Mouse (Mus musculus): ENCODE results near the gene P4ha1. TPM values are rescaled to one million over a fixed set of nuclear protein-coding genes. Genes with fewer than 3 reads are reported as not detected.
"Not testable (repeated sequence)": the region's sequence is repeated elsewhere in the genome, so short reads cannot be mapped to it uniquely, and the experiment has no call there.

P4ha1 gene
- polyA plus RNA-seq, 1 experiment: 46.3 TPM

GRCm38 (mm10) chr10:59292558-59292957 is 30.5 kb upstream of the P4ha1 start:
- H3K27ac ChIP-seq (ENCODE audit: insufficient read depth, low read length): no peak overlapping the region
- no peak overlapping the region for H3K4me3 ChIP-seq (ENCODE audit: low read depth, low read length)
- no peaks in the 10 kb centered on the region for H3K36me3 ChIP-seq (ENCODE audit: control insufficient read depth, insufficient read depth, low read length, poor library complexity, severe bottlenecking)
- H3K27me3 ChIP-seq (ENCODE audit: control insufficient read depth, insufficient read depth, low read length, poor library complexity, severe bottlenecking): no peaks in the 10 kb centered on the region
- TF ChIP-seq CTCF (IDR thresholded peaks at IDR 0.05; ENCODE audit: low read depth, low read length): no peak
- no peak for TF ChIP-seq POLR2A (IDR thresholded peaks at IDR 0.05; ENCODE audit: insufficient read depth, low read length)
- TF ChIP-seq EP300 (IDR thresholded peaks at IDR 0.05; ENCODE audit: insufficient read depth, low read depth, low read length): no peak
- H3K9ac ChIP-seq (ENCODE audit: low read depth, poor library complexity, severe bottlenecking): no peak overlapping the region
- H3K9me3 ChIP-seq (replicated peaks; ENCODE audit: control insufficient read depth, insufficient read depth, low read length, poor library complexity, severe bottlenecking): no peaks in the 10 kb centered on the region
- no peaks in the 10 kb centered on the region for H3K4me1 ChIP-seq (ENCODE audit: control insufficient read depth, insufficient read depth, low read length)

- no peak overlapping the region for H3K9ac ChIP-seq (ENCODE audit: low read depth, poor library complexity, severe bottlenecking)
- H3K9me3 ChIP-seq (replicated peaks; ENCODE audit: control insufficient read depth, insufficient read depth, low read length, poor library complexity, severe bottlenecking): no peaks in the 10 kb centered on the region
- H3K27me3 ChIP-seq (ENCODE audit: control insufficient read depth, insufficient read depth, low read length, poor library complexity, severe bottlenecking): no peaks in the 10 kb centered on the region
- no peaks in the 10 kb centered on the region for H3K36me3 ChIP-seq (ENCODE audit: control insufficient read depth, insufficient read depth, low read length, poor library complexity, severe bottlenecking)
- H3K4me3 ChIP-seq (ENCODE audit: low read depth, low read length): no peak overlapping the region
- no peak for TF ChIP-seq CTCF (IDR thresholded peaks at IDR 0.05; ENCODE audit: low read depth, low read length)
- TF ChIP-seq EP300 (IDR thresholded peaks at IDR 0.05; ENCODE audit: insufficient read depth, low read depth, low read length): no peak
- no peak for TF ChIP-seq POLR2A (IDR thresholded peaks at IDR 0.05; ENCODE audit: insufficient read depth, low read length)
- no peaks in the 10 kb centered on the region for H3K4me1 ChIP-seq (ENCODE audit: control insufficient read depth, insufficient read depth, low read length)
- H3K27ac ChIP-seq (ENCODE audit: insufficient read depth, low read length): no peak overlapping the region
These were observed 27.8 kb upstream of the P4ha1 start for GRCm38 (mm10) chr10:59295241-59295811.

- no peak for TF ChIP-seq EP300 (IDR thresholded peaks at IDR 0.05; ENCODE audit: insufficient read depth, low read depth, low read length)
- no peaks in the 10 kb centered on the region for H3K9me3 ChIP-seq (replicated peaks; ENCODE audit: control insufficient read depth, insufficient read depth, low read length, poor library complexity, severe bottlenecking)
- no peaks in the 10 kb centered on the region for H3K4me1 ChIP-seq (ENCODE audit: control insufficient read depth, insufficient read depth, low read length)
- H3K9ac ChIP-seq (ENCODE audit: low read depth, poor library complexity, severe bottlenecking): no peak overlapping the region
- H3K27me3 ChIP-seq (ENCODE audit: control insufficient read depth, insufficient read depth, low read length, poor library complexity, severe bottlenecking): no peaks in the 10 kb centered on the region
- no peaks in the 10 kb centered on the region for H3K36me3 ChIP-seq (ENCODE audit: control insufficient read depth, insufficient read depth, low read length, poor library complexity, severe bottlenecking)
- no peak overlapping the region for H3K4me3 ChIP-seq (ENCODE audit: low read depth, low read length)
- no peak overlapping the region for H3K27ac ChIP-seq (ENCODE audit: insufficient read depth, low read length)
These were observed 26.8 kb upstream of the P4ha1 start for GRCm38 (mm10) chr10:59296261-59296660.

- H3K36me3 ChIP-seq (ENCODE audit: control insufficient read depth, insufficient read depth, low read length, poor library complexity, severe bottlenecking); H3K27me3 ChIP-seq (ENCODE audit: control insufficient read depth, insufficient read depth, low read length, poor library complexity, severe bottlenecking); H3K4me1 ChIP-seq (ENCODE audit: control insufficient read depth, insufficient read depth, low read length); H3K9ac ChIP-seq (ENCODE audit: low read depth, poor library complexity, severe bottlenecking); H3K9me3 ChIP-seq (replicated peaks; ENCODE audit: control insufficient read depth, insufficient read depth, low read length, poor library complexity, severe bottlenecking); H3K27ac ChIP-seq (ENCODE audit: insufficient read depth, low read length); H3K4me3 ChIP-seq (ENCODE audit: low read depth, low read length): not testable (repeated sequence)
These were observed 20.4 kb upstream of the P4ha1 start for GRCm38 (mm10) chr10:59302671-59303070.

- Histone ChIP-seq H3K36me3 (ENCODE audit: control insufficient read depth, insufficient read depth, low read length, poor library complexity, severe bottlenecking) (no peaks in the 10 kb centered on the region), H3K27ac (ENCODE audit: insufficient read depth, low read length) (no peak overlapping the region), H3K4me3 (ENCODE audit: low read depth, low read length) (no peak overlapping the region), H3K9me3 (replicated peaks; ENCODE audit: control insufficient read depth, insufficient read depth, low read length, poor library complexity, severe bottlenecking) (no peaks in the 10 kb centered on the region), H3K9ac (ENCODE audit: low read depth, poor library complexity, severe bottlenecking) (no peak overlapping the region), H3K4me1 (ENCODE audit: control insufficient read depth, insufficient read depth, low read length) (no peaks in the 10 kb centered on the region), H3K27me3 (ENCODE audit: control insufficient read depth, insufficient read depth, low read length, poor library complexity, severe bottlenecking) (no peaks in the 10 kb centered on the region)
- TF ChIP-seq CTCF (IDR thresholded peaks at IDR 0.05; ENCODE audit: low read depth, low read length): peak; percentile 51
- no peak for TF ChIP-seq POLR2A (IDR thresholded peaks at IDR 0.05; ENCODE audit: insufficient read depth, low read length)
These were observed 13.9 kb upstream of the P4ha1 start for GRCm38 (mm10) chr10:59308993-59309715.

- Histone ChIP-seq H3K27ac (ENCODE audit: insufficient read depth, low read length) (no peak overlapping the region), H3K4me3 (ENCODE audit: low read depth, low read length) (no peak overlapping the region)
- TF ChIP-seq POLR2A (IDR thresholded peaks at IDR 0.05; ENCODE audit: insufficient read depth, low read length) (no peak), EP300 (IDR thresholded peaks at IDR 0.05; ENCODE audit: insufficient read depth, low read depth, low read length) (no peak), CTCF (IDR thresholded peaks at IDR 0.05; ENCODE audit: low read depth, low read length) (no peak)
These were observed 13.0 kb upstream of the P4ha1 start for GRCm38 (mm10) chr10:59310124-59310523.

More at GRCm38 (mm10) chr10:59310124-59310523, 13.0 kb upstream of the P4ha1 start:
- no peak overlapping the region for H3K9ac ChIP-seq (ENCODE audit: low read depth, poor library complexity, severe bottlenecking)
- no peaks in the 10 kb centered on the region for H3K36me3 ChIP-seq (ENCODE audit: control insufficient read depth, insufficient read depth, low read length, poor library complexity, severe bottlenecking)
- H3K4me1 ChIP-seq (ENCODE audit: control insufficient read depth, insufficient read depth, low read length): no peaks in the 10 kb centered on the region
- H3K27me3 ChIP-seq (ENCODE audit: control insufficient read depth, insufficient read depth, low read length, poor library complexity, severe bottlenecking): no peaks in the 10 kb centered on the region
- H3K9me3 ChIP-seq (replicated peaks; ENCODE audit: control insufficient read depth, insufficient read depth, low read length, poor library complexity, severe bottlenecking): no peaks in the 10 kb centered on the region
